Mouse (Mus musculus) gastrocnemius, postnatal 36 days (tissue): ENCODE data around the gene Rab40c. TPM values are rescaled to one million over a fixed set of nuclear protein-coding genes. Genes with fewer than 3 reads are reported as not detected.

ENCODE experiments used
- DNase-seq, 2 experiments: peaks; one replicate each; pipeline ENCODE4 v3.0.0; 2022
- intact Hi-C: fragments of 180-260 bp; cut with DNase I; formaldehyde crosslinking; loops from one replicate; pipeline ENCODE4 v1.15.1; 2025
- total RNA-seq, 2 experiments: library from RNA; stranded (reverse); gene quantifications; 2 replicates each; pipeline ENCODE4 v1.2.3; 2021

The Rab40c gene
- total RNA-seq, 2 experiments from 2014 or later: 8.5 to 10.8 TPM

DNA sequence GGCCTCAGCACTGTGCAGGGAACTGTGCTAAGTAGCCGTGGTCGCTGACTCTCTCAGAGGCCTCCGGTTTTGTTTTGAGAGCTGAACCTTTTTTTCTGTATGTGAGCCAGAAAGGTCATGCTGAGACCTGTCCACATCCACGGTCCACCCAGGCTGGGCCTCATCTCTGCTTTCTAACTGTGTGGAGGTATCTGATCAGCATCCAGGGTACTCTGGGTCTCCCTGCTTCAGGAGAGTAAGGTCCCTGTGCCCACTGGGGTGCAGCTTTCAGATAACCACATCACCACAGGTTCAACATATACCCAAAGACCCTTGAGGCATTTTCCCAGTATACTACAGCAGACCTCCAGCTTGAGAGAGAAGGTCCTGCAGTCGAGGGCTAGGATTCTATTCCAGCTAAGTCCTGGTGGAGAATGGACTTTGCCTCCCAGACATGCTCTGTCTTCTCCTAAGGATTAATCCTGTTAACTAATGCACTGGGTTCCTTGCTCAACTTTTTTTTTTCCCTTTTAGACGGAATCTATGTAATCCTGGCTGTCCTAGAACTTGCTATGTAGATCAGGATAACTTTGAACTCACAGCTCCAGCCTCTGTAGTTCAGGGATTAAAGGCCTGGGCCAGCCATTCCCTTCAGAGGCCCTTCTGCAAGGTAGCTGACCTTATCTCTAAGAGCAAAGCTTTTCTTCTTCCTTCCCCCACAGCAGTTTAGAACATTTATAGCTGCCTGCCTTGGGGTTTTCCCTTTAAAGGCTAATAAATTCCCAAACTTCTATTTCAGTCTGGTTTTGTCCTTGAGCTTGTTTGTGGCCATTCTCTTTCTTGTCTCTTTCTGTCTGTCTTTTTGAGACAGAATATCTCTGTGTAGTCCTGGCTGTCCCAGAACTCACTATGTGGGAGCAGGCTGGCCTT lies 57.6 kb downstream of the Rab40c start:
- no peak for DNase-seq
- intact Hi-C loops: no loop called here

DNA sequence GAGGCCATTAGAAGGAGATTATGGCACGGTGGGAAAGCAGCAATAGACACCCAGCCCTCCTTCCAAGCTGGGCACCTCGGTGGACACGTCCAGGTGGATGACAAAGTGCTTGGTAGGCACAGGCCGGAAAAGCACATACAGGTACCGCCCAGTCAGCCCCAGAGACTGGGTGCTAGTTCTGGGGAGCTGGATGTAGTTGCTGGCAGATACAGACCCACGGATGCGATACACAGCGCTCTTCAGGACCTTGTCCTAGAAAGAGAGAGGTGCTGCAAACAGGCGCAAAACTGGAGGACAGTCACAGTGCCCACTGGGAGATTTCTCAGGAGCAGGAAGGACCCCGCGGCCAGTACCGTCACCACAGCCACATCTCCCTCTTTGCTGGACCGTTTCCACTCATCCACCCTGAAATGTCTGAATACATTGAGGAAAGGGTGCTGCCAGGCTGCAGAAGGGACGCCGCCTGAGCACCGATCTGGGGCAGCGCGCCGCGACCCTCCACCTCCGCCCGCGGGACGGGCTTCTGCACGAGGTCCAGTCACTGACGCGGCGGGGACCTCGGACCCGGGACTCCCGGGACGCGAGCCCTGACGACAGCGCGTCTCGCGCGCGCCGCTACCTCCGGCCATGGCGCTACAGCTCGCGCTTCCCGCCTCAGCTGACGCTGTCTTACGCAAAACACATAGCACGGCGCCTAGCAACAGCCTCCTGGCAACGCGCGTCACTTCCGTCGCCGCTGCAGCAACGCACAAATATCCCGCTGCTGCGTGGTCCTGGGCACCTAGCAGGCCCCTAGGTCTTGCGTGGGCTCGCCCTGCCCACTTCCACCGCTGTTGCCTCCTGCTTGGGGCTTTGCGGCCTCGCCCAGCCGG lies 58.5 kb downstream of the Rab40c start, which contains the start of gene Wdr90:
TSS of gene Wdr90 (minus strand) at position 670 of the 872 bp plus-strand sequence.
- peak; percentile 80 to 83 for DNase-seq
- intact Hi-C loops: no loop called here

DNA sequence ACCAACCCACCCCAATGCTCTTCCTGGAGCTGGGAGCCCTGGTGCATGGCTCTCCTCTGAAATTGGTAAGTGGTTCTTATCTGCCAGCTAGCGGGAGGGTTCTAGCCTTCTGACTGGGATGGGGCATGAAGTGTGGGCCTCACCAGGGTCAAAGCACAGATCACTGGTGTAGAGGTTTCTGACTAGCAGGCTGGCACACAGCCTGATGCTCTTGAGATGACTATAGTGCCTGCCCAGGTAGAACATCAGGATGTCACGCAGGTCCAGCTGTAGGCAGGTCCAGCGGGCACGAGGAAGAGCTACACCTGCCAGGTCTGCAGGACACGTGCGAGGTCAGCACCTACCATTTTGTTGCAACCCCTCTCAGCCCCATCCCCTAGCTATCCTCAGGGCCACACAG lies 59.3 kb downstream of the Rab40c start:
- intact Hi-C loops: no loop called here

DNA sequence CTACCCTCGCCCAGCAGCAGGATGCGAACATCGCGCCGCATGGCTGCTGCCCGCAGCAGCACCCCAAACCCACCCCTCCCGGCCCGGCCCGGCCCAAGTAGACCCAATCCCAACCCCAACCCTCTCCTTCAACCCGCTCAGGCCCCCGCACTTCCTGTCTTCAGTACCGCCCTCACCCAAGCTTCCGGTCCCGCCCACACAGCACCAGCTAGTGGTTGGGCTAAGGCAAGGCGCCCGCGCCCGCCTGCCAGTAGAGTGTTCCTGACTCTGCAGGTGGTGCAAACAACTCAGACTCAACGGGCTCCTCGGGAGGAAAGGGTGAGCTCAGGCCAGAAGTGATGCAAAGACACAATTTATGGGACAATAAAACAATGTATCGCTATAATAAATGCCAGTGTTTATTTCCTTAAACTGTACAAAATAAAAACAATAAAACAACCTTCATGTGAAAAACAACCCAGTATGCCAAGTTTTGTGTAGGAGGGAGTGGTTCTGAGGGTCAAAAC lies 75.1 kb downstream of the Rab40c start, which contains the start of gene Rhot2:
TSS of gene Rhot2 (minus strand) at position 456 of the 506 bp plus-strand sequence.
- intact Hi-C loops: no loop called here
- DNase-seq: peak; percentile 90 to 94

More for the DNA sequence above, 59.3 kb downstream of the Rab40c start:
- DNase-seq: no peak

DNA sequence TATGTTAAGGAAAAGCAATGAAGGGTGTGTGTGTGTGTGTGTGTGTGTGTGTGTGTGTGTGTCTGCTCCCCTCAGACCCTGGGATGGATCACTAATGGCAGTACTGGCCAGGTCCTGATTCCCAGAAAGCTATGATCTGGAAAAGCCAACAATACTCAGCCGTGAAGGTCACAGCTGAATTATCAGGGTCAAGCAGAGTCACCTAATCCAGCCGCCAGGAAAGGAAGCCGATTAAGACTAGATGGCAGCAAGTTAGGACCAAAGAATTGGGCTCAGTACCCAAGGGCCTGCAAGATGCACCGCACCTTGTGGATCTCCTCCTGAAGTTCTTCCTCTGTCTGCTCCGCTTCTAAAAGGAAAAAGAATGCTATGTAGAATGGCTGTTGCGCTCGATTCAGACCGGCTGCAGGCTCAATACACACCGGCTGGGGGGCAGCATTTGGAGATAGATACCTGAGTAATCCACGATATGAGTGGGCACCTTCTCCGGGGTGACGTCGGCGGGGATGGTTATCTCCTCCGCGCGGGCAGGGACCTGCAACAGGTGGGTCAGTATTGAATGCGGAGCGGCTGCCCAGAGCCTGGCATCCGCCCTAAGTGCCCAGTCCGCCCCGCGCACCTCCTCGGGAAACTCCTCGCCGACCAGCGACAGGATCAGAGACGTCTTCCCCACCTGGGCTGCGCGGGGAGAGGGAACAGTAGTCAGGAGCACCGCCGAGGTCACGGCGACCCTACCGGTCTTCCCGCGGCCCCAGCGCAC lies 75.7 kb downstream of the Rab40c start:
- intact Hi-C loops: no loop called here

DNA sequence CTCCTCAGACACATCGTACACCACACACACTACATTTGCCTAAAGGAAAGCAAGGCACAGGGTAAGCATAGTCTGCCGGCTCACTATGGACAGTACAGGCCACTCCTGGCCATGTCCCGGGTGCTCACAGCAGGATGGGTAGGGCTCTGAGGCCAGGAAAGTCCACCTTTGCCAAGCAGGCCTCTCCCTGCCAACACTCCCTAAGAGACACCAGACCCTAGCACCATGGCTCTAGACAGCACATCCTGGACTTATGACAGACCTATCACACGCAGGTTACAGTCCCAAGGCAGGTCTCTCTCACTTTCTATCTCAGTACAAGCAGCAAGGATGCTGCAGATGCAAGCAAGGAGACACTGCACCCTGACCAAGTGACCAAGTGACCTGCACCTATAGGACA lies 76.4 kb downstream of the Rab40c start:
- DNase-seq: no peak
- intact Hi-C loops: no loop called here

More for the DNA sequence above, 75.7 kb downstream of the Rab40c start:
- no peak for DNase-seq

DNA sequence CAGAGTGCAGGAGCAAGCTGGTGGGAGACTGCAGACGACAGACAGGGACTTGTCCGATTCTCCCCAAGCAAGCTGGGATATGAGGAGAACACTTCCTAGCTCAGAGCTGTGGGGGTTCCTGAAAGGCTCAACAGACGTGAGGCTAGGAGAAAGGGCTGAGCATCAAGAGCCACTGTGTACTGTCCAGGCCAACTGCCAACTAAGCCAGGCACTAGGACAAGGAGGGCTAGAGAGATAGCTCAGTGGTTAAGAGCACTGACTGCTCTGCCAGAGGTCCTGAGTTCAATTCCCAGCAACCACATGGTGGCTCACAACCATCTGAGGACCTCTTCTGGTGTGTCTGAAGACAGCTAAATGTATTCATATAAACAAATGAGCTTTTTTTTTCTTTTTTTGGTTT lies 77.0 kb downstream of the Rab40c start:
- no peak for DNase-seq
- intact Hi-C loops: no loop called here

DNA sequence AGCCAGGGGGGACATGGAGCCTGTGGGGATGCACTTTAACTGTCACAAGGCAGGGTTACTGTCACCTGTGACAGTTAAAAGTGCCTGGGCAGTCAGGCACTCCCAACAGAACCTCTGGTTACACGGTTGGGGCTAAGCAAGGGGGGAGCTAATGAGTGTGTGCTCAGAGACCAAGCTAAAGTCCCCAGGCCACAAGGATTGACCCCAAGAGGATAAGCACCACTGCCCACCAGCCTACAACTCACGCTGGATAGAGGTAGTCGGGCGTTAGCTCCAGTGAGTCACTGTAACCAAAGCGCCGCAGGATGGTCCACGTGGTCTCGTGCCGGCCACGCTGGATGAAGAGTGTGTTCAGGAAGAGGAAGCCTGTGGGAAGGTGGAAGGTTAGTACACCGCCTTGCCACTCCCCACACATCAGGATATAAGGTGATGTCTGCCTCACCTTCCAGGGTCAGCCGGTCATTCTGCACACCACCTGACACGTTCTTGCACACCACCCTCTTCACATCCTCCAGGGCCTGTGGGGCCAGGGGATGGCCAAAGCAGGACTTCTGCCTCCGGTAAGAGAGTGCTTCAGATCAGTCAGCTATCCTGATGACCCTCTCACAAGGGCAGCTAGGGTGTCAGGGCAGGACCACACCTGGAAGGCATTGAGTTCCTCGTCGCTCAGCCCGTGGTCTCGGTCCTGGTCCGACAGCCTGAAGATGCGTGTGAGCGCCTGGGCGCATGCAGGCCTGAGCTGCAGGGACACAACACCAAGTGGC lies 78.2 kb downstream of the Rab40c start, which contains the start of gene Gm20683:
TSS of gene Gm20683 (minus strand) at position 647 of the 764 bp plus-strand sequence.
- intact Hi-C loops: no loop called here
- no peak for DNase-seq

DNA sequence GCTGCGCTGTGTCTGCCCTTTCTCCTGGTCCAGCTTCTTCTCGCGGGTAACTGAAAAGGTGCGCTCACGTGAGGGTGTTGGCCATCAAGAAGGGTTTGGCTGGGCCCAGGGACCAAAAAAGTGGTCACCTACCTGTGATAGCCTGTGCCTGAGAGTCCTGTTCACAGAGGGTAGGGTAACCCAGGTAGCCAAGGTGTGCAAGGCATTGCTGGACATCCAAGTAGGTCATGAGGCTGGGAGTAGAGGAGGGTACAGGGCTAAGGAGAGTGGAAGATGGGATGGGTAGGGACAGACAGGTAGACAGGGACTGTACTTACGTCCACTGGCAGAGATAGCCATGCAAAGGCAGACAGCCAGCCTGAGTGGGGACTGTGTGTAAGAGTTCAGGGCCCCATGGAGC lies 79.0 kb downstream of the Rab40c start:
- DNase-seq: no peak
- intact Hi-C loops: no loop called here

DNA sequence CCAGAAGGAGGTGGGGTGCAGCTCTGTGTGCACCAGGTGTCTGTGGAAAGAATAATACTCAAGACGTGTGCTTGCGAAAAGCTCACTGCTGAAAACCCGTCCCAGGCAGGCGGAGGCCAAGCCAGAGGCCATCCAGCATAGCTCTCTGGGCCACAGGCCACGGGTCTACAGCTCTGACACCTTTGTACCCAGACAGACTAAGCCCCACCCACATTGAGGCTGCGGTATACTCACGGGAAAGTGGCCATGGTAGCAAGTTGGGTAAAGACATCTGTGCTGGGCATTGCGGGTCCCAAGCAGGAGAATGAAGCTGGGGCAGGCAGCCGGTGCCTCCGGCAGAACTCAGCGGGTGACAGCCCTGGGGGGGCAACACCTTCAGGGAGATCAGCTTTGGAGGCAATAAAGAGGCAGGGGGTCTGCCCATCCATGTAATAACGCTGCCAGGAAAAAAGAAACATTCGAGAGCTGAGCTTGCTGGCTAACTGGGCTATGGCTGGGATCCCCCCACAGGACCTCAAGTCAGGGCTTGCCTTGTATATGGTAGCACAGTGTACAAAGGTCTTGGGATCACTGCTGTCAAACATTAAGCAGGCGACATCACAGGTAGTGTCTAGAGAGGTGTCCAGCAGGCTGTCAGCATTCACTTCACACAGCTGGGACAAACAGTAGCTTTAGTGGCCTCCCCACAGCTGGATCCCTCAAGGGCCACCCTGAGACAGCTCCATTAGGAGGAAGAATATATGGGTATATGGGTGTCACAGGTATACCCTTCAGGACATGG lies 79.9 kb downstream of the Rab40c start:
- intact Hi-C loops: no loop called here
- DNase-seq: no peak

DNA sequence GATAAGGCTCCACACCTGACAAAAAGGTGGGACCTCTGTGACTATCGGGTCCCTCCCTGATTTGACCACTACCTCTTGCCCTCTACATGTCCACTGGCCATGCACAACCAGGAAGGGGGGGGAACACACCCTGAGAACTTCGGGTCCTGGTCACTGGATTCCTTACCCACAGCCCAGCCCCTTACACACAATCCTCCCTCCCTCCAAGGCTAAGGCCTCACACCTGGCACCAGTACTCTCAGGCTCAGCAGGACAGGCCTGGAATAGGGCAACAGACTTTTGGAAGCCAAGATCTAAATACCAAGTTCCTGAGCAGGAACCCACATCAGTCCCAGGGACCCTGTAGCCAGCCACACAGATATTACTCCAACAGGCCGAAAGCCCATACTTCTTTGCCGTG lies 80.6 kb downstream of the Rab40c start:
- intact Hi-C loops: no loop called here
- DNase-seq: no peak

DNA sequence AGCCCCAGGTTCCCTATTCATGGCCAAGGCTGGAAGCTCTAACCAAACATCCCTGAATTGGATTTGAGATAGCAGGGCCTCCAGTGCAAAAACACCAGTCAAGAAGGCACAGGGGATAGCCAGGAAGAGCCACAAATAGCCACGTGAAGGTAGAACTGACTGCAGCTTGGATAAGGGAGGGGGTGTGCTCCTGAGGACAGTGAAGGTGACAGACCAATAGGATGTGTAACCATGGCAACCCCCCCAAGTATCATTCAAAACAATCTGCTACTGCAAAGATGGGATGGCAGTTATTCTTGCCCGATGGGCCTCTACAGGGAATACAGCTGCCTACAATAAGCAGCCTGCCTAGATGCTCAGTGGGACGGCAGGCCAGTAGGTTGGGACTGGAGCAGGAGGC lies 82.0 kb downstream of the Rab40c start:
- intact Hi-C loops: no loop called here
- no peak for DNase-seq

DNA sequence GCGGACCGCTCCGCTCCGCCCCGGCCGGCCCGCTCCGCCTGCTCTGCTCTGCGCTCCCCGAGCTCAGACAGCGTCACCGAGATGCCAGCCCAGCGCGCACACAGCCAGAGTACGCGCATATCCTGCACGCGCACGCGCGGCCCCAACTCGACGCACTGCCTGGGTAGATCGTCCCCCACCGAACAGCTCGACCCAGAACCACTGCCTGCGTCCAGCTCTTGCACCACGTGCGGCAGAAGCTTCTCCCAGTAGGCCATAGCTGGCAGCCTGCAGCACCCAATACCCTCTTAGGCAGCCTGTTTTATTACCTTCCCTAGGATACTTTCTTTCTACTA lies 82.5 kb downstream of the Rab40c start, which contains the start of gene Rhbdl1:
TSS of gene Rhbdl1 (minus strand) at position 220 of the 335 bp plus-strand sequence.
- intact Hi-C loops: no loop called here
- DNase-seq: peak; percentile 72

DNA sequence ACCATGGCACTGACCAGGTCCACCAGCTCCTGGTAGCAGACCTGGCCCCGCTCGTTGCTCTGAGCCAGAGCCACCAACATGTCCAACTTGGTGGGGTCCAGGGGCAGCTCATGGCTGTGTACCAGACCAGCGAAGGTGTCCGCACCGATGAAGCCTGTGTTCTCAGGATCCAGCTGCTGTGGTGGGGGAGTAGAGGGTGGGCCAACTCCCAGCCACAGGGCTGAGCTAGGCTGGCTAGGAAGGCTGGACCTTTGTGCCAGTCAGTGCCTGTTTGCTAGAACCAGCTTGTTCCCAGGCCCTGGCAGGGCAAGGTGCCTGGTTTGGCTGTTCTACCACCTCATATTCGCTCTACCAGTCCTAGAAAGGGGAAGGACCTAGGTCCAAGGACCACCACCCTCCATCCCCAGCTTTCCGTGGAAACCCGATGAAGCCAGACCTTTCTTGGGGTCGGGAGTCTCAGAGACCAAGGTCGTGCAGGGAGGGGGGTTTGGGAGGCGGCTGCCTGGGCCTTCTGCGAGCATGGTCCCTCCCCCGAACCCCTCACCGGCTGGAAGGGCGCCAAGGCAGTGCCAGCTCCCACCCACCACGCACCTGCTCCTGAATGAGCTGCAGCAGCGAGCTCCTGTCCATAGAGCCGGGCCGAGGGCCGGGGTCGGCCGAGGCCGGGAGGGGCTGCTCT lies 83.0 kb downstream of the Rab40c start:
- DNase-seq: no peak
- intact Hi-C loops: no loop called here

DNA sequence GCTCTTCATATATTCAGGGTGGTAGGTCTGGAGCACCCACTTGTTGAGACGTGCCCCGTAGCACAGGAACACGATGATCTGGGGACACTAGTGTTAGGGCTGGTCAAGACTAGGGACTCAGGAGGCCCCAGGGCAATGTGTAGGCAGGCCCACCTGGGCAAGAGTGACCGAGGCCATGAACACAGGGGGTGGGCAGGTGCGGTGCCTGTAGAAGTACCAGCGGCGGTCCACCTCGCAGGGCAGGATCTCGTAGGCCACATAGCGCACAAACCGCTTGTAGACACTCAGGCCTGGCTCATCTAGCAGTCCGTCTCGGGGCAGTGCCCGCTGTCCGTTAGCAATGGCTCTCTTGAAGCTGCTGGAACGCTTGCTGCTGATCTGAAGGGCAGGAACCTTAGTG lies 83.7 kb downstream of the Rab40c start:
- no peak for DNase-seq

DNA sequence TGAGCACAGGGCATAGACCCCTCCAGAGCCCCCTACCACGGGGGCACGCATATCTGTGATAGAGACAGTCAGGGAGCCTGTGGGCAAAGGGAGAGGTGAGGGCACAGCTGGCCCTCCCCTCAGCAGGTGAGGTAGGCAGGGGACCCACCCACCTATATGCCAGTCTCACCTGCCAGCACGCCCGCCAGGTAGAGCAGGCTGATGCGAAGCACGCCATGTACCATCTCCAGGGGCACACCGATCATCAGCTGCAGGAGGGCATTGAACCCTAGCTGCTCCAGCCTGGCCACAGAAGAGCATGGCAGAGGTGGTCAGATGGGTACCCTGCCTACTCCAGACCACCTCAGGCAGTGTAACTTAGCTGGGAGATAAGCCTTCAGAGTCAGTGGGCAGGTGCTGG lies 84.2 kb downstream of the Rab40c start:
- intact Hi-C loops: no loop called here
- no peak for DNase-seq

More for the DNA sequence above, 83.7 kb downstream of the Rab40c start:
- intact Hi-C loops: no loop called here

DNA sequence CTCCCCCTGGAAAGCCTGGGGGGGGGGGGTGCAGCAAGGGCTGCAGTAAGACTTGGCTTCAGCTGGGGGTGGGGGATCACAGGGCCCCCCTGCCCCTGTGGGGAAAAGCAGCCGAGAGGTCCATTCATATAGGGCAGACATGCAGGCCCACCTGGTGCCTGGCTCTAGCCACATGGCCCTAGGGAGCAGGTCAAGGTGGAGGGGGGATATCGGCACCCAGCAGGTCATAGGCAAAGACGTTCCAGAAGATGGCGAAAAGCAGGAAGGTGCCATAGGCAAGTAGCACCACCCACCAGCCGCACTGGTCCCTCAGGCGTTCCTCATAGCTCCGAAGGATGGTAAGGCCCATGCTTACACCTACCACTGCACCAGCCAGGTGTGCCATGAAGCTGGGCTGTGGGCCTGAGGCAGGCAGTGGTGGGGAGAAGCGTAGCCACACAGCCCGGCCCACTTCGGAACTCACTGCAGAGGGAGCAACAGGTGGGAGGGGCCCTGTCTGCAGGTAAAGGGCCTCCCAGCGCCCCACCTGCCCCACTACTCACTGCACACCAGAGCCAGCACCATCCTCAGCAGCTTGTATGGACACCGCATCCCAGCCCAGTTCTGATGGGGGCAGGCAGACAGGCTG lies 84.8 kb downstream of the Rab40c start:
- intact Hi-C loops: no loop called here
- DNase-seq: no peak
